Mouse (Mus musculus): ENCODE measurements around the gene Fam120b. TPM values are rescaled to one million over a fixed set of nuclear protein-coding genes. Genes with fewer than 3 reads are reported as not detected.

The Fam120b gene
- polyA plus RNA-seq, 1 experiment from 2014 or later = 20.1 TPM

Other genes with a start within 250 kb of the Fam120b start
- 0.17 to 0.38 TPM in 2 of 3 replicates, not detected in the other for gene Dll1, start 19.3 kb upstream of the Fam120b start, polyA plus RNA-seq (2018)
- 70.7 to 115 TPM (median 101 TPM) in 3 replicates for gene Psmb1, start 103.5 kb downstream of the Fam120b start, polyA plus RNA-seq (2018)
- gene Tbp, start 103.7 kb downstream of the Fam120b start, polyA plus RNA-seq (2018) = 15.5 to 29.0 TPM (median 16.5 TPM) in 3 replicates
- gene Pdcd2, start 131.1 kb downstream of the Fam120b start, polyA plus RNA-seq (2018) = 21.6 to 26.8 TPM (median 23.6 TPM) in 3 replicates
- gene Prdm9, start 168.2 kb downstream of the Fam120b start, polyA plus RNA-seq (2018) = 1.9 to 3.2 TPM (median 3.1 TPM) in 3 replicates

Measured in macrophage (primary cell).